Mouse (Mus musculus): ENCODE data around the gene Ankrd44.

Ankrd44 gene

DNA sequence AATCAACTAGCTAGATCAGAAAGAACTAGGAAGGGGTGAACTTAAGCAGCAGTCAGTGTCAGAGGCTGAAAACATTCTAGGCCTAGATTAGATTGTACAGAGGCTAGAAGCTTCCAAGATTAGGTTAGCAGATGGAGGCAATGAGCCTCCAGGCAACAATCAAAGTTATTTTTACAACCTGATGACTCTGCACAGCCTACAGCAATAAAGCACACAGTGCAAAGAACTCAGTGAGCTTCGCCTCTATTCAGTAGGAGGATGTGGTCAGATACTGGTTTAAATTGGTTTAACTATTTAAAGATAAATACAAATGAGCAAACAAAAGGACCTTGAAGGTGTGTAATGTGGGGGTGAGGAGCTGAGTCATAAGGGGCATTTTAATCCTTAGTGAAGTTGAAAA is 325.9 kb downstream of the Ankrd44 start:
- DNase-seq = no peak

DNA sequence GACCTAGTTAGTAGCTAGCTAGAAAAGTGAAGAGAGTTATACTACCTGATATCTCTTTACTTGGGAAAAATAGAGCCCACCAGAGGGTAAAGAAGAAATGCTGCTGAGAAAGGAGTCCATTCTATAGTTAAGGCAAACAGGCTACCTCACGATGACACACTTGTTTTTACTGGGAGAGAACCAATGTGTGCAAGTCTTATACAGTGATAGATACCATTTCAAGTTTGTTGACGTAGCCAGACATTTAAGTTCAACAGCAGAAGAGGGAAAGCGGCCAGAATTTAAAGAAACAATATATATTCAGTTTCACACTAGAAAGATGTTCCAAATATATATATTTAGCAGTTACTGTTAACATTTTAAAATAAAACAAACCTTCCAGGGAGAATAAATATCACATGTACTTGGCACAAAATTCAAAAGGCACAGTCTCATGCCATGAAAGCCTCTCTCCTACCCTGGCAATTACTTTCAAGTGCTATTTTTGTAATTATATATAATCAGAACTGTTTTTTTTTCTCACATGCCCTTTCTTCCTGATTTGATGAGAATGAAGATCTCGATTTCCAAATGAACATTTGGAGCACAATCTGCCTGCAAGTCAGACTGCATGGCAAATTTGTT is 328.5 kb downstream of the Ankrd44 start:
- DNase-seq = no peak

DNA sequence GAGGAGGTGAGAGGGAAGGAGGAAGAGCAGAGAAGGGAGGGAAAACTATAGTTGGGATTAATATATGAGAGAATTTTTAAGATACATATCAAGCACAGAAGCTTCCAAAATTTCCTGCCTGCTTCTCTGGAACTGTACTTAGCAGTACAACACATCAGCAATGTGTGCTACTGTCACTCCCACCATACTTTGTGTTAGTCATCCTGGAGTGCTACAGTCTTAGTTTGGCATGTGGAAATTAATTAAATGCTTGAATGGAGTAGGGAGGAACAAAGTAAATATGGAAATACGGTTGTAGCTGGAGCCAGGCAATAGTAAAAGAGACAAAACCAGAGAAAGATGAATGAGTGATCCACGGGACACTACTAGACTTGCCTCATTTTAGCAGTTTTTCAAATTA is 330.0 kb downstream of the Ankrd44 start:
- DNase-seq = no peak
